Mouse (Mus musculus): ENCODE results near the gene Nfat5.

Nfat5 gene

GRCm38 (mm10) chr8:107403038-107403781 is 109.9 kb downstream of the Nfat5 start, which contains the start of gene Nqo1:
Gene Nqo1, minus strand, starts transcription at chr8:107403206.
- peak; percentile 69 for DNase-seq

- DNase-seq = no peak
These were observed 110.8 kb downstream of the Nfat5 start for GRCm38 (mm10) chr8:107404057-107404456.

GRCm38 (mm10) chr8:107405935-107406334 is 112.7 kb downstream of the Nfat5 start:
- DNase-seq = no peak

GRCm38 (mm10) chr8:107411391-107411790 is 118.1 kb downstream of the Nfat5 start:
- no peak for DNase-seq

- DNase-seq = no peak
These were observed 119.3 kb downstream of the Nfat5 start for GRCm38 (mm10) chr8:107412552-107412951.

- no peak for DNase-seq
These were observed 120.6 kb downstream of the Nfat5 start for GRCm38 (mm10) chr8:107413881-107414280.

- no peak for DNase-seq
These were observed 123.7 kb downstream of the Nfat5 start for GRCm38 (mm10) chr8:107417001-107417400.

GRCm38 (mm10) chr8:107424176-107424575 is 130.9 kb downstream of the Nfat5 start:
- no peak for DNase-seq

- DNase-seq = peak; percentile 96
These were observed 131.4 kb downstream of the Nfat5 start, which contains the start of gene Nob1 for GRCm38 (mm10) chr8:107424597-107425229. Gene Nob1, minus strand, starts transcription at chr8:107425051.

GRCm38 (mm10) chr8:107425230-107425597 is 131.9 kb downstream of the Nfat5 start:
- DNase-seq = no peak

Measured in layer of hippocampus, adult 9-11 months (tissue).